19 mouse cellular contexts compared by ENCODE assay signal in genomic region chr1:167114363-167115050, GRCm38 (mm10).
DNase-seq lines count a peak whose midpoint lies in the region; ATAC-seq lines count a peak whose summit lies in the region.
"Had no signal": no experiment of that assay in that cellular context is flagged by ENCODE, and none has a peak within 500 bp of the region (broad histone marks: within the 10 kb centered on the region; RNA-seq: fewer than 3 reads in every experiment).

No protein-coding gene starts in this region.

- H3K9me3 ChIP-seq in hindbrain, embryonic 16.5 days (ENCODE audit: control insufficient read depth, low read length) = no peaks in the 10 kb centered on the region
- no peaks in the 10 kb centered on the region for H3K9me3 ChIP-seq in hindbrain, embryonic 11.5 days (ENCODE audit: control insufficient read depth, low read length)
- H3K9me3 ChIP-seq in midbrain, embryonic 13.5 days = no peaks in the 10 kb centered on the region
- H3K9me3 ChIP-seq in midbrain, embryonic 15.5 days = no peaks in the 10 kb centered on the region
- H3K9me3 ChIP-seq: embryonic facial prominence, embryonic 15.5 days; hindbrain, embryonic 15.5 days; liver, embryonic 15.5 days; neural tube, embryonic 15.5 days had no signal

- H3K36me3 ChIP-seq in hindbrain, embryonic 16.5 days (ENCODE audit: control insufficient read depth, insufficient read depth, low read length) = no peaks in the 10 kb centered on the region
- no peaks in the 10 kb centered on the region for H3K36me3 ChIP-seq in hindbrain, embryonic 11.5 days (ENCODE audit: control insufficient read depth, insufficient read depth, low read length)
- no peaks in the 10 kb centered on the region for H3K36me3 ChIP-seq in midbrain, embryonic 13.5 days
- no peaks in the 10 kb centered on the region for H3K36me3 ChIP-seq in midbrain, embryonic 15.5 days (replicated peaks)
- H3K36me3 ChIP-seq: embryonic facial prominence, embryonic 15.5 days; hindbrain, embryonic 15.5 days; liver, embryonic 15.5 days; neural tube, embryonic 15.5 days had no signal

- H3K4me1 ChIP-seq in hindbrain, embryonic 16.5 days (ENCODE audit: control insufficient read depth, insufficient read depth, low read depth, low read length) = peaks cover 8% of the 10 kb centered on the region
- peaks cover 2% of the 10 kb centered on the region; the same call in 1 of the 2 replicates for H3K4me1 ChIP-seq in hindbrain, embryonic 11.5 days (replicated peaks; ENCODE audit: control insufficient read depth, insufficient read depth, low read length)
- peaks cover 28% of the 10 kb centered on the region for H3K4me1 ChIP-seq in midbrain, embryonic 13.5 days (replicated peaks)
- peaks cover 14% of the 10 kb centered on the region for H3K4me1 ChIP-seq in midbrain, embryonic 15.5 days
- H3K4me1 ChIP-seq: embryonic facial prominence, embryonic 15.5 days; liver, embryonic 15.5 days had no signal

- H3K9ac ChIP-seq in hindbrain, embryonic 16.5 days (ENCODE audit: low read depth, low read length) = no peak overlapping the region
- H3K9ac ChIP-seq in hindbrain, embryonic 11.5 days (ENCODE audit: low read depth, low read length) = no peak overlapping the region
- H3K9ac ChIP-seq in midbrain, embryonic 13.5 days (replicated peaks) = no peak overlapping the region
- no peak overlapping the region for H3K9ac ChIP-seq in midbrain, embryonic 15.5 days
- H3K9ac ChIP-seq: embryonic facial prominence, embryonic 15.5 days; hindbrain, embryonic 15.5 days; liver, embryonic 15.5 days; neural tube, embryonic 15.5 days had no signal

- H3K27me3 ChIP-seq in hindbrain, embryonic 16.5 days (replicated peaks; ENCODE audit: control insufficient read depth, insufficient read depth, low read length) = no peaks in the 10 kb centered on the region
- H3K27me3 ChIP-seq in hindbrain, embryonic 11.5 days (ENCODE audit: control insufficient read depth, insufficient read depth, low read length) = no peaks in the 10 kb centered on the region
- no peaks in the 10 kb centered on the region for H3K27me3 ChIP-seq in midbrain, embryonic 13.5 days
- H3K27me3 ChIP-seq in midbrain, embryonic 15.5 days (replicated peaks) = no peaks in the 10 kb centered on the region
- H3K27me3 ChIP-seq: embryonic facial prominence, embryonic 15.5 days; hindbrain, embryonic 15.5 days; liver, embryonic 15.5 days; neural tube, embryonic 15.5 days had no signal

- WGBS in hindbrain, embryonic 16.5 days = 47% methylated on average over 4 of the region's 4 CpGs
- 79% methylated on average over 4 of the region's 4 CpGs for WGBS in hindbrain, embryonic 11.5 days
- WGBS in midbrain, embryonic 13.5 days = 64% methylated on average over 4 of the region's 4 CpGs
- WGBS in midbrain, embryonic 15.5 days = 60% methylated on average over 4 of the region's 4 CpGs

- peak; percentile 67 for ATAC-seq in hindbrain, embryonic 16.5 days
- ATAC-seq in hindbrain, embryonic 11.5 days (ENCODE audit: low FRiP score) = no peak
- ATAC-seq in midbrain, embryonic 13.5 days = peak; percentile 28; the same call in 1 of the 2 replicates
- no peak for ATAC-seq in midbrain, embryonic 15.5 days (replicated peaks)

- no peak overlapping the region for H3K4me3 ChIP-seq in hindbrain, embryonic 16.5 days (ENCODE audit: low read length)
- no peak overlapping the region for H3K4me3 ChIP-seq in hindbrain, embryonic 11.5 days (ENCODE audit: low read depth, low read length)
- H3K4me3 ChIP-seq in midbrain, embryonic 13.5 days (replicated peaks) = no peak overlapping the region
- H3K4me3 ChIP-seq in midbrain, embryonic 15.5 days = no peak overlapping the region
- H3K4me3 ChIP-seq: embryonic facial prominence, embryonic 15.5 days; hindbrain, embryonic 15.5 days; left cerebral cortex, adult 2 months; liver, embryonic 15.5 days; myocyte; neural tube, embryonic 15.5 days had no signal

- DNase-seq in cerebellum, postnatal 14 days = peak; percentile 52 to 54
- DNase-seq in cerebellum, adult 9-10 months = no peak
- DNase-seq in hindbrain, embryonic 11.5 days (ENCODE audit: low spot score) = no peak
- no peak for DNase-seq in spleen, adult 18-20 months
- DNase-seq: adrenal gland, adult 2 months; cerebellum, adult 11-12 months; kidney, adult 11 months; right cerebral cortex, postnatal 25 days; thymus, postnatal 25 days had no signal

- H3K4me2 ChIP-seq in hindbrain, embryonic 16.5 days (ENCODE audit: low read length) = no peak overlapping the region
- H3K4me2 ChIP-seq in hindbrain, embryonic 11.5 days (replicated peaks; ENCODE audit: low read depth, low read length) = no peak overlapping the region
- no peak overlapping the region for H3K4me2 ChIP-seq in midbrain, embryonic 13.5 days (replicated peaks)
- H3K4me2 ChIP-seq in midbrain, embryonic 15.5 days = no peak overlapping the region
- H3K4me2 ChIP-seq: embryonic facial prominence, embryonic 15.5 days; hindbrain, embryonic 15.5 days; liver, embryonic 15.5 days; neural tube, embryonic 15.5 days had no signal

- no peak overlapping the region for H3K27ac ChIP-seq in hindbrain, embryonic 16.5 days (ENCODE audit: low read depth, low read length)
- no peak overlapping the region for H3K27ac ChIP-seq in hindbrain, embryonic 11.5 days (ENCODE audit: low read depth, low read length)
- H3K27ac ChIP-seq in midbrain, embryonic 13.5 days = 0 out of 2 replicates have a peak overlapping the region, but pooled peaks have one; percentile 35
- no peak overlapping the region for H3K27ac ChIP-seq in midbrain, embryonic 15.5 days
- H3K27ac ChIP-seq: embryonic facial prominence, embryonic 15.5 days; hindbrain, embryonic 15.5 days; kidney, postnatal 0 days; left cerebral cortex, adult 2 months; liver, embryonic 15.5 days; neural tube, embryonic 15.5 days had no signal

Comparison
In these comparisons a context has a peak if more than half of its experiments do, and no peak if none do; other contexts are left out.
1. DNase-seq: peak in cerebellum, postnatal 14 days (2 of 2); none in cerebellum, adult 9-10 months (single experiment), hindbrain, embryonic 11.5 days (single experiment) and spleen, adult 18-20 months (0 of 2).
2. ATAC-seq: peak in hindbrain, embryonic 16.5 days (single experiment) and midbrain, embryonic 13.5 days (single experiment); none in hindbrain, embryonic 11.5 days (single experiment) and midbrain, embryonic 15.5 days (single experiment).